Mouse (Mus musculus): ENCODE results near the gene Thtpa.

- TF ChIP-seq CTCF (IDR thresholded peaks at IDR 0.05; ENCODE audit: low read depth) (no peak), EP300 (IDR thresholded peaks at IDR 0.05; ENCODE audit: low read depth) (no peak)
Observed at GRCm38 (mm10) chr14:55109048-55109873, 14.7 kb downstream of the Thtpa start.

All from liver, embryonic 14.5 days (tissue).